Mouse (Mus musculus) central nervous system, embryonic 18 days (tissue): ENCODE data around the gene Defb47. TPM values are rescaled to one million over a fixed set of nuclear protein-coding genes. Genes with fewer than 3 reads are reported as not detected.

Experiments
- polyA plus RNA-seq: library from polyadenylated mRNA; depleted of rRNA; stranded (reverse); fragments of >200 nt; gene quantifications from 2 replicates; pipeline ENCODE4 v1.2.3, GENCODE M21; 2012; rRNA removed

The Defb47 gene
- 0.27 TPM in 1 of 2 replicates, not detected in the other for polyA plus RNA-seq

GRCm38 (mm10) chr14:62997777-62998176, at the start of gene Defb47:
Gene Defb47 (plus strand): TSS chr14:62998077.

GRCm38 (mm10) chr14:62984410-62984809, 13.5 kb upstream of the Defb47 start, which contains the start of gene Defb48:
Gene Defb48 (minus strand): TSS chr14:62984510.

GRCm38 (mm10) chr14:63011471-63011870, 13.6 kb downstream of the Defb47 start, which contains the start of gene Defb43:
Gene Defb43 (plus strand): TSS chr14:63011771.

GRCm38 (mm10) chr14:63046691-63047090, 48.8 kb downstream of the Defb47 start, which contains the start of gene Defb42:
Gene Defb42 (plus strand): TSS chr14:63046991.

GRCm38 (mm10) chr14:63049910-63050370, 52.1 kb downstream of the Defb47 start, which contains the start of gene Defb30:
Gene Defb30 (minus strand): TSS chr14:63049960.

Other genes with a start within 250 kb of the Defb47 start
- 13.1 and 13.5 TPM in 2 replicates for gene Ints6, start 236.9 kb upstream of the Defb47 start, polyA plus RNA-seq
- gene Wdfy2, start 160.4 kb upstream of the Defb47 start, polyA plus RNA-seq: 10.9 and 11.4 TPM in 2 replicates
- not detected in 2 replicates for gene Defb48, start 13.6 kb upstream of the Defb47 start, polyA plus RNA-seq
- not detected in 2 replicates for gene Defb43, start 13.7 kb downstream of the Defb47 start, polyA plus RNA-seq
- 0.08 and 0.49 TPM in 2 replicates for gene Defb42, start 48.9 kb downstream of the Defb47 start, polyA plus RNA-seq
- gene Defb30, start 51.9 kb downstream of the Defb47 start, polyA plus RNA-seq: not detected in 2 replicates